Mouse (Mus musculus) hindbrain, embryonic 11.5 days (tissue): ENCODE measurements around the gene Trp53i11. TPM values are rescaled to one million over a fixed set of nuclear protein-coding genes. Genes with fewer than 3 reads are reported as not detected.
A peak's percentile ranks its signal among the peaks of the same experiment; 100 is the strongest.

Experiments
- ATAC-seq: fragments of 200-750 bp; cut with Nextera tagmentation; 2 replicates; pipeline ENCODE4 v1.8.0; 2017; ENCODE audit warnings: mild to moderate bottlenecking, moderate TSS enrichment, moderate library complexity; ENCODE audit not compliant: low FRiP score
- DNase-seq: peaks from one replicate; pipeline ENCODE4 v3.0.0-alpha.2; 2015; ENCODE audit warnings: low spot score
- H3K27ac ChIP-seq: fragments of 300-500 bp; sonication (generic); 2 replicates; pipeline ENCODE4 v1.5.1; 2014; ENCODE audit warnings: mild to moderate bottlenecking, low read depth, low read length
- H3K27me3 ChIP-seq: fragments of 300-500 bp; sonication (generic); 2 replicates; pipeline ENCODE4 v1.6.1; 2014; ENCODE audit warnings: mild to moderate bottlenecking, low read length, moderate library complexity, mixed read lengths; ENCODE audit not compliant: control insufficient read depth, insufficient read depth
- H3K36me3 ChIP-seq: fragments of 300-500 bp; sonication (generic); 2 replicates; pipeline ENCODE4 v1.6.1; 2014; ENCODE audit warnings: mild to moderate bottlenecking, low read length, moderate library complexity, mixed read lengths; ENCODE audit not compliant: control insufficient read depth, insufficient read depth
- H3K4me1 ChIP-seq: fragments of 300-500 bp; sonication (generic); replicated peaks from 2 replicates; pipeline ENCODE4 v1.6.1; 2014; ENCODE audit warnings: low read length, mixed read lengths; ENCODE audit not compliant: control insufficient read depth, insufficient read depth
- H3K4me2 ChIP-seq: fragments of 300-500 bp; sonication (generic); replicated peaks from 2 replicates; pipeline ENCODE4 v1.6.1; 2014; ENCODE audit warnings: mild to moderate bottlenecking, low read depth, low read length
- H3K4me3 ChIP-seq: fragments of 300-500 bp; sonication (generic); 2 replicates; pipeline ENCODE4 v1.5.1; 2014; ENCODE audit warnings: low read depth, low read length
- H3K9ac ChIP-seq: fragments of 300-500 bp; sonication (generic); 2 replicates; pipeline ENCODE4 v1.6.1; 2014; ENCODE audit warnings: low read depth, low read length
- H3K9me3 ChIP-seq: fragments of 300-500 bp; sonication (generic); 2 replicates; pipeline ENCODE4 v1.6.1; 2016; ENCODE audit warnings: low read length; ENCODE audit not compliant: control insufficient read depth
- WGBS: fragments of 180-500 bp; shearing (Covaris S2); extraction: QIAGEN DNeasy Blood & Tissue Kit; methylation state at CpG from one replicate; pipeline ENCODE4 v1.1.7; 2014; 5-methylcytosine and 5-hydroxymethylcytosine counted together
- polyA plus RNA-seq: library from polyadenylated mRNA; unstranded; fragments of >200 nt; fragmentation: Nextera tagmentation; extraction: Ambion mirVana; gene quantifications from 2 replicates; pipeline ENCODE4 v1.2.1, GENCODE M21; 2014

Trp53i11 gene
- polyA plus RNA-seq, 1 experiment from 2014 or later = 204 TPM

DNA sequence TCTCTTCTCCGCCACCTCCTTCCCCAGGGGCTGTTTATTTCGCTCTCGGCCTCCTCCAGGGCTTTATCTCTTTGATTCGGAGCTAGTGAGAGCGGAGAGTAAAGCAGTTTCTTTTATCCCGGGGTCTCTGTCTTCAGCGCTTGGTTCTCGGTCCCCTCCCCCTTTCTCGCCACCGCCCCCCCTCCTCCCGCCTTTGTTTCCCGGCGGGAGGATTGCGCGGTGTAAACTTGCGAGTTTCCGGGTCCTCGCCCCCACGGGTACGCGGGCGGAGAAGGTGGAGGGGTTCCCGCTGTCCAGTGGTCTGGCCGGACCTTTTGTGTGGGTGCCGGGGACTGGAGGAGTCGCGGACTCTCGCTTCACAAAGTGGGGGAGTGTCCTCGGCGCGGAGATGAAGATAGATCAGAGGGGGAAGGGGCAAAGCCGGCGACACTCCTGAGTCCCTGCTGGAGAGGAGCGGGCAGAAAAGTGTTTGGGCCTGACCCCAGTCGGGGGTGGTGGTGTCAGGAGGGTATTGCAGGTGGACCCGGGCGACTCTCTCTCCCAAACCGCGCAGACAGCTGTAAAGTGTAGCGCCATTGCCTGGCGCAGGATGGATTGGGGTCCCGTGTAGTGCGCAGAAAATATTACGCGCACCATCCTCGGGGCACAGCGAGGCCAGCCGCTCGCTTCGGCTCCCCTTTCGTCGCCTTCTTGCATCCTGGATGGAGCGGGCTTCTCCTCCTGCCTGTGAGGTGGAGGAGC is 842 bp downstream of the Trp53i11 start:
- Histone ChIP-seq H3K4me1 (peaks cover 26% of the 10 kb centered on the region), H3K4me2 (peak overlapping the region; percentile 55), H3K4me3 (peak overlapping the region; percentile 74), H3K27ac (peak overlapping the region; percentile 87), H3K9me3 (no peaks in the 10 kb centered on the region), H3K36me3 (no peaks in the 10 kb centered on the region), H3K9ac (peak overlapping the region; percentile 94), H3K27me3 (no peaks in the 10 kb centered on the region)
- WGBS = under 1% methylated on average over 52 of the region's 53 CpGs
- peak; percentile 67 for DNase-seq
- ATAC-seq = no peak

DNA sequence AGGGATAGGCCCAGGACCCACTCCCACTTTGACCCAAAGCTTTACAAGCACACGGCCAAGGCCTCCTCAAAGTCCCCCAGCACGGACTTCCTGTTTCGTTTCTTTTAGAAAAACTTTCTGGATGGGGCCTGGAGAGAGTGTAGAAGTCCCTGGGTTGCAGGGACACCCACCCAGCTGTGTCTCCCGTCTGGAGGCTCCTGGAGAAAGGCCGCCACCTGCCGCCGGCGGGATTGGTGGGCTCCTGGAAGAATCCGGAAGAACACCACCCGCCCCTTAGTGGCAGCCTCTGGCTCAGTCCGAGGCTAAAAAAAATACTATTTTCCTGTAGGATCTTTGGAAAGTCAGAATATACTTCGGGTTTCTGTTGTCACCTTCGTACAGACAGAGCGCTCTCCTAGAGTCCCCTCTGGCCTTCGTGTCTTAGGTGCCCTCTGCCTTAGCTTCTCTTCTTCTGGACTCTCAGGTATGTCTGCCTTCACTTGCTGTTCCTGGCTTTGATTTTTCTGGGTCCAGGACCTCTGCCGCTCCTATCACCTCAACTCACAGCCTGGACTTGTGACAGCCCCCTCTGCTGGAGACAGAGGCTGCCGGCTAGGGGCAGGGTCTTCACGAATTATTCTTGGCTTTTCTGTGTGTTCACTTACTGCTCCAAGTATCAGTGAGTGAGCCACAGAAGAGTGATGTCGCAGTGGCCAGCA is 1.6 kb downstream of the Trp53i11 start:
- Histone ChIP-seq H3K27ac (peak overlapping the region; percentile 87), H3K4me2 (peak overlapping the region; percentile 55), H3K27me3 (no peaks in the 10 kb centered on the region), H3K36me3 (no peaks in the 10 kb centered on the region), H3K9me3 (no peaks in the 10 kb centered on the region), H3K4me3 (peak overlapping the region; percentile 74), H3K4me1 (peaks cover 31% of the 10 kb centered on the region), H3K9ac (peak overlapping the region; percentile 94)
- ATAC-seq (no peak), DNase-seq (peak; percentile 75)
- WGBS = 6% methylated on average over 19 of the region's 19 CpGs

DNA sequence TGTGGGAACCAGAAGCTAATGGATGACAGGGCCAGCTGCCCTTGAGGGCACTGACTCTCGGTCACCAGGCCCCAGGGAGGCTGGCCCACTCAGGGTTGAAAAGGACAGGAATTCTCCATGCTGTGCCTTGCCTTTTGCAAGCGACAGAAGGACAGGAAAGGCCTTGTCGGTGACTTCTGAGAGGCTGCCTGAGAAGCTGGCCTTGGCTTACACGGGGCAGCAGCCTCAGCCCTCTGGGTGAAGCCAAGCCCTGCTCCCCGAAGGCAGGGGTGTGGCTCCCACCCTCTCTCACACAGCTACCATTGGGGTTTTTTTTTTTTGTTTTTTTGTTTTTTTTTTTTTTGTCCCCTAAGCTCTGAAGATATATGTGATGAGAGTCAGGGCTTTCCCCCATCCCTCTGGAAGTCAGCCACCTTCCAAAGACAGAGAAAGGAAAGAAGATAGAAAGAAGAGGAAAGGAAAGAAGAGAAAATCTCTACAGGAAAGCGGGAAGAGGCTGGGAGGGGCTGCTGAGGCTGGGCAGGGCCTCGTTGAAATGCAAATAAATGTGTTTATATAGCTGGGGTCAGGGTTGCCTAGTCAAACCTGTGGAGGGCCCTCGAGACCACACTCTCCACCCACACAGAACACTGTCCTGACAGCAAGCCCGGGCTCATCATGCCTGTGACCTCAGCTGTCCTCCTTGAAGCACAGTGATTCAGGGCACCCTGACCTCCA is 3.6 kb downstream of the Trp53i11 start:
- Histone ChIP-seq H3K4me1 (peaks cover 40% of the 10 kb centered on the region), H3K4me3 (peak overlapping the region; percentile 27), H3K27ac (peak overlapping the region; percentile 80), H3K9me3 (no peaks in the 10 kb centered on the region), H3K36me3 (no peaks in the 10 kb centered on the region), H3K9ac (peak overlapping the region; percentile 43), H3K4me2 (peak overlapping the region; percentile 55), H3K27me3 (no peaks in the 10 kb centered on the region)
- DNase-seq = peak; percentile 62
- ATAC-seq = peak; percentile 17; the same call in 1 of the 2 replicates
- WGBS = 6% methylated on average over 9 of the region's 9 CpGs

DNA sequence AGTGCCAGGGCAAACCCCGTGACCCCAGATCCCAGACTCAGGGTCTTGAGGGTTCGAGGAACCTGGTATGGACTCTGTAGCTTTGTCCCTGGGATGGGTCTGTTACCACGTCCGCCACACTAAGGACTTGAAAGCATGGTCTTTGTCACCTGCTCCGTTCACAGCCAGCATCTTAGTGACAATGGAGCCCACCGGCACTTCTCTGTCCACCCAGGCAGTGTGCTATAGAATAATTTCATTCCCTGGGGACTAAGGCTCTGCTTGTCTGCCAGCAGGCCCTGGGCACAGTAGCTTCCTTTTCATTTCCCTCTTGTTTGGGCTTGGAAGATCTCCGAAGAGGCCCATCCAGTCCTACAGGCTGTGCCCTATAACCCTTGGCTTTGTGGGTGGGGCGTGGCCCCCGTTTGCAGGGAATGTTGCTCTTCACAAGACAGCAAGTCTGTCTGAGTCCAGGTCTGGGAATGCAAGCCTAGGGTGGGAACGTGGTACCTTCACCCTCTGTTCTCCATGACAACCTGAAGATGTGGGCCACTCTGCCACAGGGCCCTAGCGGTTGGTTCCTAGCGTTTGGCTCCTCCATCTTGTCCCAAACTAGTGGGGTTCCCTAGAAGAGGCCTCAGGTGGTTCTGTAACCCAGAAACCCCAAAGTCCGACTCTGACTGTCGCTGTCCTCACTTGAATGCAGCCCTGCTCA is 4.3 kb downstream of the Trp53i11 start:
- no peaks in the 10 kb centered on the region for H3K27me3 ChIP-seq
- ATAC-seq = no peak
- no peaks in the 10 kb centered on the region for H3K9me3 ChIP-seq
- no peaks in the 10 kb centered on the region for H3K36me3 ChIP-seq
- H3K27ac ChIP-seq = peak overlapping the region; percentile 80
- DNase-seq = no peak
- peak overlapping the region; percentile 43 for H3K9ac ChIP-seq
- 44% methylated on average over 14 of the region's 14 CpGs for WGBS
- peak overlapping the region; percentile 27 for H3K4me3 ChIP-seq
- peak overlapping the region; percentile 55 for H3K4me2 ChIP-seq
- peaks cover 40% of the 10 kb centered on the region for H3K4me1 ChIP-seq

DNA sequence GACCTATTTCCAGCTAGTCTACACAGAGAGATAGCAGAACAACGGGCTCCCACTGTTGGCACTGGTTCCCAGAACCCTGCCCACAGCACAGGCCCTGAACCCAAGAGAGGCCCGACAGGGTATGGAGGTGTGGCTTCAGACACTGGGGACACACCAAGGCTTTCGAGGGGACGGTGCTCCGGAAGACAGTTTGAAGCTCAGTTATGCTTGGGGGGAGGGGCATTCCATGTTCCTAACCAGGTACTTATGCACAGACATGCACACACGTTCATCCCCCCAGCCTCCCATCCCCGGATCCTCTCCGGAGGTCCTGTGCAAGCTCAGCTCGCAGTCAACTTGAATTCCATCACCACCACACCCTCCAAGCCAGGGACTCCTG is 4.8 kb downstream of the Trp53i11 start:
- H3K36me3 ChIP-seq = peaks cover under 1% of the 10 kb centered on the region; the same call in 1 of the 2 replicates
- 48% methylated on average over 9 of the region's 9 CpGs for WGBS
- peak overlapping the region; percentile 27 for H3K4me3 ChIP-seq
- peak overlapping the region; percentile 29 for H3K9ac ChIP-seq
- peak overlapping the region; percentile 55 for H3K4me2 ChIP-seq
- H3K27ac ChIP-seq = peak overlapping the region; percentile 80
- H3K9me3 ChIP-seq = no peaks in the 10 kb centered on the region
- peaks cover 40% of the 10 kb centered on the region for H3K4me1 ChIP-seq
- DNase-seq (no peak), ATAC-seq (peak; percentile 0; the same call in 1 of the 2 replicates)
- H3K27me3 ChIP-seq = no peaks in the 10 kb centered on the region

DNA sequence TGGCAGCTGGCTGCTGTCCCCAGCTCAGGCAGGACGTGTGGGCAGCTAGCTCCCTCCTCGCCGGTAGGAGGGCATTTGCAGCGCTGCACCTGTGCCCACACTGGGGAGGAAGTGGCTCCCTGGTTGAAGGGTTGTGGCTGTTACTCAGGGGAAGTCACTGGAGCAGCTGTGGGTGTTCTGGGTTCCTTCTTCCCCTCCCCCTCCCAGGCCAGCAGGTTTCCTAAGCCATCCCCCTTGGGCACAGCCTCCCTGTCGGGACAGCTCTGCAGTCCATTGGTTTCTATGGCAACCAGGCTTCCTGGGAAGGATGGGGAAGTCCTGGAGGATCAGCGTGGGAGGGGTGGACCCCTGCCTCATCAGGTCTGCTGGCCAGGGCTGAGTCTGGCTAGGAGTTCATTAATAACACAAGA is 5.3 kb downstream of the Trp53i11 start:
- DNase-seq = peak; percentile 73
- Histone ChIP-seq H3K27ac (peak overlapping the region; percentile 80), H3K4me3 (peak overlapping the region; percentile 27; the same call in 1 of the 2 replicates), H3K36me3 (peaks cover 2% of the 10 kb centered on the region; the same call in 1 of the 2 replicates), H3K9me3 (no peaks in the 10 kb centered on the region), H3K9ac (no peak overlapping the region; the same call in 1 of the 2 replicates), H3K4me1 (peaks cover 40% of the 10 kb centered on the region), H3K4me2 (peak overlapping the region; percentile 55; the same call in 1 of the 2 replicates), H3K27me3 (no peaks in the 10 kb centered on the region)
- 12% methylated on average over 6 of the region's 6 CpGs for WGBS
- ATAC-seq = peak; percentile 63

DNA sequence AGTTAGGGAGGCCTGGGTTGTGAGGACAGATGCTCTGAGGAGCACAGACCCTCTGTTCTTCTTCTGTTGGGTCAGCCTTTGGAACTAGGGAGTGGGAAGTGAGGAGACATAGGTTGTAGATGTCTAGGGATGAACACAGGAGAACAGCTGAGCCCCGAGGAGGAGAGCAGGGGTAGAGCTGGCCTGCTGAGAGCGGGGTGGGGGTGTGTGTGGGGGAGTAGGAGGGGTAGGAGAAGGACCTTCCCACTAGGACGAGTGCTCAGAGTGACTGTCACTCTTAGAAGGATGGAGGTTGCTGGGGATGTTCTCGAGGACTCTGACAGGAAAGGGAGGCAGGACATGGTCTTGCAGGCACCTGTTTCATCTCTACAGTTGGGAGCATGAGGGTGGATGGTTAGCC is 6.5 kb downstream of the Trp53i11 start:
- WGBS = 50% methylated on average over 4 of the region's 4 CpGs
- H3K27me3 ChIP-seq = no peaks in the 10 kb centered on the region
- H3K4me3 ChIP-seq = no peak overlapping the region
- no peak overlapping the region for H3K9ac ChIP-seq
- H3K9me3 ChIP-seq = no peaks in the 10 kb centered on the region
- no peak overlapping the region for H3K27ac ChIP-seq
- peaks cover 2% of the 10 kb centered on the region; the same call in 1 of the 2 replicates for H3K36me3 ChIP-seq
- no peak overlapping the region for H3K4me2 ChIP-seq
- DNase-seq = no peak
- ATAC-seq = no peak
- peaks cover 40% of the 10 kb centered on the region for H3K4me1 ChIP-seq

DNA sequence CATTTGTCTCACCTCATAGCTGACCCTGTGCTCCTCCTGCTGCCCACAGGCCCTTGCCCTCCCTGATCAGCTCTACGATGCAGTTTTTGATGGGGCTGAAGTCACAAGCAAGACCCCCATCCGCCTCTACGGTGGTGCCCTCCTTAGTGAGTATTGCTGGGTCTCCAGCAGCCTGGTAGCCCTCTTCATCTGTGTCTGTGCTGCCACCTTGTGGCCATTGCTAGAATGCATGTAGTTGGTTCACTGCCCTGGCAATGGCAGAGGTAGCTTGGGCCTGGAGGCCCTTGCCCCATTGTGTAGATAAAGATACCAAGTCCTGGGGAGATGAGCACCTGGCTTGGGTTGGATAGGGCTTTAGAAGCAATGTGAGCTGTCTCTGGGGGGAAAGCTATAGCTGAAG is 11.5 kb downstream of the Trp53i11 start:
- Histone ChIP-seq H3K9ac (no peak overlapping the region), H3K27me3 (no peaks in the 10 kb centered on the region), H3K4me1 (peaks cover 13% of the 10 kb centered on the region), H3K4me3 (no peak overlapping the region), H3K9me3 (no peaks in the 10 kb centered on the region), H3K27ac (no peak overlapping the region; the same call in 1 of the 2 replicates), H3K4me2 (no peak overlapping the region), H3K36me3 (peaks cover 15% of the 10 kb centered on the region)
- peak; percentile 57 for ATAC-seq
- WGBS = 20% methylated on average over 3 of the region's 3 CpGs
- DNase-seq = peak; percentile 97
